Comparison of ENCODE assay signal across 10 mouse cellular contexts in genomic region chr9:76000876-76001858, GRCm38 (mm10). TPM values are rescaled to one million over a fixed set of nuclear protein-coding genes. Genes with fewer than 3 reads are reported as not detected.
DNase-seq lines count a peak whose midpoint lies in the region; ATAC-seq and TF ChIP-seq lines count a peak whose summit lies in the region.
"Had no signal": no experiment of that assay in that cellular context is flagged by ENCODE, and none has a peak within 500 bp of the region (broad histone marks: within the 10 kb centered on the region; RNA-seq: fewer than 3 reads in every experiment).

No protein-coding gene starts in this region.

- no peaks in the 10 kb centered on the region for H3K9me3 ChIP-seq in heart, postnatal 0 days (replicated peaks; ENCODE audit: control insufficient read depth, low read length)
- no peaks in the 10 kb centered on the region for H3K9me3 ChIP-seq in lung, embryonic 16.5 days (ENCODE audit: control insufficient read depth, low read length)
- H3K9me3 ChIP-seq: midbrain, embryonic 12.5 days had no signal

- WGBS in heart, postnatal 0 days: 51% methylated on average over 10 of the region's 10 CpGs
- WGBS in lung, embryonic 16.5 days: 41% methylated on average over 10 of the region's 10 CpGs

- peaks cover 6% of the 10 kb centered on the region; the same call in 1 of the 2 replicates for H3K4me1 ChIP-seq in heart, postnatal 0 days (ENCODE audit: control insufficient read depth, insufficient read depth)
- H3K4me1 ChIP-seq in lung, embryonic 16.5 days (replicated peaks; ENCODE audit: control insufficient read depth, insufficient read depth, low read length): peaks cover 32% of the 10 kb centered on the region
- H3K4me1 ChIP-seq in embryonic fibroblast, embryonic 13.5 days (ENCODE audit: control insufficient read depth, insufficient read depth, low read length): peaks cover 11% of the 10 kb centered on the region; the same call in 1 of the 2 replicates

- intact Hi-C loops in heart, postnatal 14 days (cut with DNase I): loop anchor here (10.0 kb wide), 1 partner anchor 86 kb away; no protein-coding TSS in a partner anchor

- TF ChIP-seq POLR2A in embryonic fibroblast, embryonic 13.5 days (IDR thresholded peaks at IDR 0.05; ENCODE audit: low read depth, low read length): no peak

- no peak overlapping the region for H3K4me2 ChIP-seq in heart, postnatal 0 days (ENCODE audit: low read depth, low read length)
- H3K4me2 ChIP-seq in lung, embryonic 16.5 days (ENCODE audit: low read depth, low read length): 0 out of 2 replicates have a peak overlapping the region, but pooled peaks have one; percentile 18
- H3K4me2 ChIP-seq: midbrain, embryonic 12.5 days had no signal

- H3K4me3 ChIP-seq in heart, postnatal 0 days (ENCODE audit: low read depth, low read length): no peak overlapping the region
- no peak overlapping the region for H3K4me3 ChIP-seq in lung, embryonic 16.5 days (ENCODE audit: low read length)
- no peak overlapping the region for H3K4me3 ChIP-seq in embryonic fibroblast, embryonic 13.5 days (ENCODE audit: insufficient read depth, low read length)
- H3K4me3 ChIP-seq: midbrain, embryonic 12.5 days had no signal

- H3K36me3 ChIP-seq in heart, postnatal 0 days (replicated peaks; ENCODE audit: control insufficient read depth, insufficient read depth, low read length): no peaks in the 10 kb centered on the region
- H3K36me3 ChIP-seq in lung, embryonic 16.5 days (ENCODE audit: control insufficient read depth, insufficient read depth, low read length): no peaks in the 10 kb centered on the region
- H3K36me3 ChIP-seq: midbrain, embryonic 12.5 days had no signal

- DNase-seq in heart, postnatal 0 days (ENCODE audit: low spot score): no peak
- DNase-seq in heart, postnatal 14 days: no peak
- DNase-seq in lung, postnatal 4 days: no peak
- no peak for DNase-seq in thymus, adult 18-20 months
- no peak for DNase-seq in urinary bladder, postnatal 10 days (ENCODE audit: low spot score)
- DNase-seq: cerebellum, adult 8-10 months had no signal

- TF ChIP-seq EP300 in heart, postnatal 0 days (IDR thresholded peaks at IDR 0.05; ENCODE audit: low read depth): no peak

- no peak for TF ChIP-seq CTCF in heart, postnatal 0 days (IDR thresholded peaks at IDR 0.05; ENCODE audit: low read depth)
- TF ChIP-seq CTCF in embryonic fibroblast, embryonic 13.5 days (IDR thresholded peaks at IDR 0.05; ENCODE audit: borderline replicate concordance, insufficient read depth, low read length): no peak

- no peaks in the 10 kb centered on the region for H3K27me3 ChIP-seq in heart, postnatal 0 days (ENCODE audit: control insufficient read depth, insufficient read depth, low read length)
- no peaks in the 10 kb centered on the region for H3K27me3 ChIP-seq in lung, embryonic 16.5 days (ENCODE audit: control insufficient read depth, insufficient read depth, low read depth, low read length)
- H3K27me3 ChIP-seq: midbrain, embryonic 12.5 days had no signal

- 0 out of 2 replicates have a peak overlapping the region, but pooled peaks have one; percentile 30 for H3K27ac ChIP-seq in heart, postnatal 0 days (ENCODE audit: low read depth)
- H3K27ac ChIP-seq in lung, embryonic 16.5 days (ENCODE audit: low read length): peak overlapping the region; percentile 68
- H3K27ac ChIP-seq in embryonic fibroblast, embryonic 13.5 days (ENCODE audit: insufficient read depth, low read length): peak overlapping the region; percentile 40; the same call in 1 of the 2 replicates
- H3K27ac ChIP-seq: midbrain, embryonic 12.5 days had no signal

- no peak overlapping the region for H3K9ac ChIP-seq in heart, postnatal 0 days (replicated peaks; ENCODE audit: low read depth, low read length)
- H3K9ac ChIP-seq in lung, embryonic 16.5 days (ENCODE audit: low read length): no peak overlapping the region
- H3K9ac ChIP-seq: midbrain, embryonic 12.5 days had no signal

- no peak for ATAC-seq in heart, postnatal 0 days (ENCODE audit: insufficient read depth, low read depth)
- peak; percentile 65 for ATAC-seq in lung, embryonic 16.5 days (ENCODE audit: low read depth)
- 0 out of 2 replicates have a peak, but pooled peaks have one; percentile 11 for ATAC-seq in megakaryocyte progenitor cell, adult 5-6 weeks (replicated peaks; ENCODE audit: poor library complexity)

RNA-seq across cellular contexts. Expression of gene Hmgcll1, which starts 13.5 kb away (rescaled TPM):
- 1.3 TPM in 1 of 2 replicates, not detected in the other for total RNA-seq in heart, postnatal 0 days (2014; rRNA removed; ENCODE audit: low replicate concordance)
- polyA plus RNA-seq in heart, postnatal 0 days (2015; fragmentation: Nextera tagmentation; extraction: Ambion mirVana): 0.37 TPM in 2 replicates
- total RNA-seq in heart, postnatal 14 days (2021): under 1 TPM; 0.12 to 0.17 TPM
- polyA plus RNA-seq in lung, embryonic 16.5 days (2015; fragmentation: Nextera tagmentation; extraction: Ambion mirVana): 10.5 and 10.8 TPM in 2 replicates
- 3.5 and 4.3 TPM in 2 replicates for polyA plus RNA-seq in embryonic fibroblast, embryonic 13.5 days (2011; ENCODE audit: insufficient read length, low read depth, missing spikeins)
- total RNA-seq in megakaryocyte progenitor cell, adult 5-6 weeks (2015): not detected in 2 replicates
- 1.5 TPM in 1 of 2 replicates, not detected in the other for total RNA-seq in megakaryocyte progenitor cell, adult 5-6 weeks (2017)
